Mouse (Mus musculus): Measurements from ENCODE around the gene Hrh3. TPM values are rescaled to one million over a fixed set of nuclear protein-coding genes. Genes with fewer than 3 reads are reported as not detected.

Hrh3 gene
- polyA plus RNA-seq, 1 experiment, result 4.4 TPM

GRCm38 (mm10) chr2:180107081-180107480, 2.8 kb upstream of the Hrh3 start:
- TF ChIP-seq POLR2A (IDR thresholded peaks at IDR 0.05; ENCODE audit: control insufficient read depth, extremely low read depth, insufficient read depth, low read length, poor library complexity) (no peak), CTCF (IDR thresholded peaks at IDR 0.05; ENCODE audit: borderline replicate concordance, control insufficient read depth, extremely low read depth, insufficient read depth, low read length, poor library complexity) (no peak)
- 73% methylated on average over 4 of the region's 4 CpGs for WGBS
- Histone ChIP-seq H3K27ac (ENCODE audit: control insufficient read depth, insufficient read depth, low read length) (no peak overlapping the region), H3K4me3 (ENCODE audit: control insufficient read depth, insufficient read depth, low read length) (no peak overlapping the region), H3K36me3 (ENCODE audit: control insufficient read depth, insufficient read depth, low read length) (no peaks in the 10 kb centered on the region), H3K27me3 (ENCODE audit: control insufficient read depth, insufficient read depth, low read length) (peaks cover 13% of the 10 kb centered on the region), H3K4me1 (replicated peaks; ENCODE audit: control insufficient read depth, insufficient read depth, low read length) (peaks cover 16% of the 10 kb centered on the region)
- peak; percentile 60 for DNase-seq

DNA sequence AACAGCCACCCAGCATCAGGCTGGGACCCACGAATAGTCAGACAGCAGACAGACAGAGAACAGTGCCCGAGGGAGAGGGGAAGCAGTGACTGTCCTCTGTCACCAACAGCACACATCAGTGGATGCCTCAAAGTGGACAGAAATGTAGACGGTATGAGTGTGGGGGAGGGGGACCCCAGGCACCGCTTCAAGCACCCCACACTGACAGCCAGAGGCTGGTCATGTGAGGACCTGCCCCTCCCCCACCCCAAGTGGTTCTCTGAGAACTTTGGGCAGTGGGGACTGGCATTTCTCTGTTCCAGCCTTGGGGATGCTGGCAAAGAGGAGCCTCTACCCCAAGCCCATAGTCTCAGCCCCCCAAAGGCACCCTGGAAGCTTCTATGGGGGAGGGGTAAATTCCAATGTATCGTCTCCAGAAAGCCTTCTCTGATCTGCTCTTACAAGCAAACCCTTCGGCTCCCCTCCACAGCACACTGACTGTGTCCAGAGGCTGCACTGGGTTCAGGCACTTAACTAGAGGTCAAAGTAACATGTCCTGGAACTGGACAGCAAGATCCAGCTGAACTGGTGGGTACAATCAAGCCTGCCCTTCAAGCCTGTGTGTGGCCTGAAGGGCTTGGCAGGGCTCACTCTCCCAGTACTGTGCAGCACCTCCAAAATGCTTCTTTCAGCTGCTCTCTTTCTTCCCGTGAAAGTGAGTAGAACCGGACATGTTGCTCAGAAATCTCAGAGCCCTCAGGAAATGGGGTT, 1.3 kb upstream of the Hrh3 start:
- Histone ChIP-seq H3K4me1 (replicated peaks; ENCODE audit: control insufficient read depth, insufficient read depth, low read length) (peaks cover 18% of the 10 kb centered on the region), H3K27me3 (ENCODE audit: control insufficient read depth, insufficient read depth, low read length) (peaks cover 13% of the 10 kb centered on the region), H3K36me3 (ENCODE audit: control insufficient read depth, insufficient read depth, low read length) (no peaks in the 10 kb centered on the region), H3K4me3 (ENCODE audit: control insufficient read depth, insufficient read depth, low read length) (no peak overlapping the region), H3K27ac (ENCODE audit: control insufficient read depth, insufficient read depth, low read length) (no peak overlapping the region)
- TF ChIP-seq CTCF (IDR thresholded peaks at IDR 0.05; ENCODE audit: borderline replicate concordance, control insufficient read depth, extremely low read depth, insufficient read depth, low read length, poor library complexity), result no peak
- TF ChIP-seq POLR2A (IDR thresholded peaks at IDR 0.05; ENCODE audit: control insufficient read depth, extremely low read depth, insufficient read depth, low read length, poor library complexity), result no peak
- WGBS, result 36% methylated on average over 8 of the region's 8 CpGs
- DNase-seq, result no peak

GRCm38 (mm10) chr2:180104659-180105377, 530 bp upstream of the Hrh3 start:
- Histone ChIP-seq H3K4me1 (replicated peaks; ENCODE audit: control insufficient read depth, insufficient read depth, low read length) (peaks cover 26% of the 10 kb centered on the region), H3K27ac (ENCODE audit: control insufficient read depth, insufficient read depth, low read length) (no peak overlapping the region), H3K27me3 (ENCODE audit: control insufficient read depth, insufficient read depth, low read length) (peaks cover 13% of the 10 kb centered on the region), H3K4me3 (ENCODE audit: control insufficient read depth, insufficient read depth, low read length) (no peak overlapping the region), H3K36me3 (ENCODE audit: control insufficient read depth, insufficient read depth, low read length) (no peaks in the 10 kb centered on the region)
- DNase-seq, result peak; percentile 11
- TF ChIP-seq POLR2A (IDR thresholded peaks at IDR 0.05; ENCODE audit: control insufficient read depth, extremely low read depth, insufficient read depth, low read length, poor library complexity) (no peak), CTCF (IDR thresholded peaks at IDR 0.05; ENCODE audit: borderline replicate concordance, control insufficient read depth, extremely low read depth, insufficient read depth, low read length, poor library complexity) (no peak)
- 13% methylated on average over 24 of the region's 24 CpGs for WGBS

GRCm38 (mm10) chr2:180103151-180103977, 924 bp downstream of the Hrh3 start:
- Histone ChIP-seq H3K27me3 (ENCODE audit: control insufficient read depth, insufficient read depth, low read length) (peaks cover 13% of the 10 kb centered on the region), H3K36me3 (ENCODE audit: control insufficient read depth, insufficient read depth, low read length) (no peaks in the 10 kb centered on the region), H3K4me3 (ENCODE audit: control insufficient read depth, insufficient read depth, low read length) (peak overlapping the region; percentile 16), H3K4me1 (replicated peaks; ENCODE audit: control insufficient read depth, insufficient read depth, low read length) (peaks cover 39% of the 10 kb centered on the region), H3K27ac (ENCODE audit: control insufficient read depth, insufficient read depth, low read length) (no peak overlapping the region)
- peak; percentile 8 for DNase-seq
- 4% methylated on average over 57 of the region's 57 CpGs for WGBS
- TF ChIP-seq CTCF (IDR thresholded peaks at IDR 0.05; ENCODE audit: borderline replicate concordance, control insufficient read depth, extremely low read depth, insufficient read depth, low read length, poor library complexity) (no peak), POLR2A (IDR thresholded peaks at IDR 0.05; ENCODE audit: control insufficient read depth, extremely low read depth, insufficient read depth, low read length, poor library complexity) (no peak)

DNA sequence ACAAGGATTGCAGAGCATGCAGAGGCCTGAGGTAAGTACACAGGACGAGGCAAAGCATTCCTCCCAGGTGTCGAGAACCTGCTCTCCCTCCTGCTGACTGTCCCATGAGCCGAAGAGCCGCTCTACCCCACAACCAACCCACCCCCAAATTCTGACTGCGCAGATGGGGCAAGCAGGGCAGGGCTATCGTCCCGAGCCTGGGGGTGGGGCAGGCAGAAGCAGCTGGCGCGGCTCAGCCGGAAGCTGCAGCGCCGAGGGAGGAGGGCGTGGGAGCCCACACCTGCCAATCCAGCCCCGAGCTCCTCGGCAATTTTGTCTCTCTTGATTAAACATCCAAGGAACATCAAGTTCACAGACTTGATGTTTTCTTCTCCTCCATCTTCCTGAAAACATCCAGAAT, 4.8 kb downstream of the Hrh3 start:
- peaks cover 13% of the 10 kb centered on the region for H3K27me3 ChIP-seq (ENCODE audit: control insufficient read depth, insufficient read depth, low read length)
- WGBS, result 2% methylated on average over 15 of the region's 15 CpGs
- peak overlapping the region; percentile 17 for H3K27ac ChIP-seq (ENCODE audit: control insufficient read depth, insufficient read depth, low read length)
- peak overlapping the region; percentile 19 for H3K4me3 ChIP-seq (ENCODE audit: control insufficient read depth, insufficient read depth, low read length)
- DNase-seq, result peak; percentile 86
- TF ChIP-seq POLR2A (IDR thresholded peaks at IDR 0.05; ENCODE audit: control insufficient read depth, extremely low read depth, insufficient read depth, low read length, poor library complexity) (no peak), CTCF (IDR thresholded peaks at IDR 0.05; ENCODE audit: borderline replicate concordance, control insufficient read depth, extremely low read depth, insufficient read depth, low read length, poor library complexity) (0 out of 2 replicates have a peak, but pooled peaks have one; percentile 32)
- H3K36me3 ChIP-seq (ENCODE audit: control insufficient read depth, insufficient read depth, low read length), result no peaks in the 10 kb centered on the region
- H3K4me1 ChIP-seq (replicated peaks; ENCODE audit: control insufficient read depth, insufficient read depth, low read length), result peaks cover 75% of the 10 kb centered on the region

GRCm38 (mm10) chr2:180098167-180098566, 6.1 kb downstream of the Hrh3 start:
- 60% methylated on average over 5 of the region's 5 CpGs for WGBS
- peaks cover 68% of the 10 kb centered on the region for H3K4me1 ChIP-seq (replicated peaks; ENCODE audit: control insufficient read depth, insufficient read depth, low read length)
- no peak overlapping the region for H3K4me3 ChIP-seq (ENCODE audit: control insufficient read depth, insufficient read depth, low read length)
- H3K36me3 ChIP-seq (ENCODE audit: control insufficient read depth, insufficient read depth, low read length), result no peaks in the 10 kb centered on the region
- H3K27me3 ChIP-seq (ENCODE audit: control insufficient read depth, insufficient read depth, low read length), result peaks cover 4% of the 10 kb centered on the region
- TF ChIP-seq POLR2A (IDR thresholded peaks at IDR 0.05; ENCODE audit: control insufficient read depth, extremely low read depth, insufficient read depth, low read length, poor library complexity), result no peak
- TF ChIP-seq CTCF (IDR thresholded peaks at IDR 0.05; ENCODE audit: borderline replicate concordance, control insufficient read depth, extremely low read depth, insufficient read depth, low read length, poor library complexity), result no peak
- no peak overlapping the region for H3K27ac ChIP-seq (ENCODE audit: control insufficient read depth, insufficient read depth, low read length)
- DNase-seq, result peak; percentile 21

Data from thymus, adult 2 months (tissue).